Comparison of ENCODE assay signal across 19 mouse cellular contexts in the genomic region with DNA sequence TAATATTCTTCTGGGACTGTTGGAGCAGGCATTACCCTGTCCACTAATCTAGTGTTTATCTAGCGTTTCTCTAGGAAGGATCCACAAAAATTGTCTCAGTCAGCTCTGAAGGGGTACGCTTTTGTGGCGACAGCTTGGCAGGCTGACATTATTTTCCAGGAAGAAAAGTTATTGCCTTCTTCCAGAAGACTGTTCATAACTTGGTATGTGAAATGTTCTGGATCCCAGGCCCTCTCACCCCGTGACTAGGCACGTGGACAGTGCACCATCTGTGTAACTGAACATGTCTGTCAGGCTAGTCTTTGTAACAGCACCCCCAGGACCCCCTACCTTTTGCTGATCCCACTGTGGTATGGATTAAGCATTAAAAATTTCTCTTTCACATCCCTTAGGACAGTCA. TPM values are rescaled to one million over a fixed set of nuclear protein-coding genes. Genes with fewer than 3 reads are reported as not detected.
DNase-seq lines count a peak whose midpoint lies in the region; ATAC-seq and TF ChIP-seq lines count a peak whose summit lies in the region.
"Had no signal": no experiment of that assay in that cellular context is flagged by ENCODE, and none has a peak within 500 bp of the region (broad histone marks: within the 10 kb centered on the region; RNA-seq: fewer than 3 reads in every experiment).

No protein-coding gene starts in this region.

- 55% methylated on average over 5 of the region's 5 CpGs for WGBS in heart, adult 2 months
- 84% methylated on average over 5 of the region's 5 CpGs for WGBS in kidney, adult 2 months
- 47% methylated on average over 5 of the region's 5 CpGs for WGBS in heart, embryonic 16.5 days

- H3K79me2 ChIP-seq in heart, adult 2 months (replicated peaks; ENCODE audit: control insufficient read depth, insufficient read depth, low read length): no peaks in the 10 kb centered on the region

- H3K4me2 ChIP-seq in heart, embryonic 16.5 days (ENCODE audit: low read depth, low read length): no peak overlapping the region
- H3K4me2 ChIP-seq: midbrain, embryonic 12.5 days had no signal

- no peak for TF ChIP-seq POLR2A in heart, adult 2 months (IDR thresholded peaks at IDR 0.05; ENCODE audit: insufficient read depth, low read depth, low read length)
- TF ChIP-seq POLR2A in kidney, adult 2 months (IDR thresholded peaks at IDR 0.05; ENCODE audit: low read depth, low read length): no peak

- ATAC-seq in heart, embryonic 16.5 days (replicated peaks; ENCODE audit: extremely low read depth, insufficient read depth, low FRiP score): no peak
- ATAC-seq: activated CD4-positive, CD25-positive, alpha-beta regulatory T cell, adult 4 months; hindbrain, embryonic 16.5 days had no signal

- no peak for TF ChIP-seq CTCF in heart, adult 2 months (IDR thresholded peaks at IDR 0.05)
- no peak for TF ChIP-seq CTCF in kidney, adult 2 months (conservative IDR thresholded peaks at IDR 0.05; ENCODE audit: insufficient read depth, insufficient read length, low read depth, low read length)

- peaks cover 4% of the 10 kb centered on the region; the same call in 1 of the 2 replicates for H3K4me1 ChIP-seq in heart, adult 2 months (ENCODE audit: control insufficient read depth, insufficient read depth, low read length)
- no peaks in the 10 kb centered on the region for H3K4me1 ChIP-seq in kidney, adult 2 months (ENCODE audit: control insufficient read depth, insufficient read depth, low read length)
- H3K4me1 ChIP-seq in heart, embryonic 16.5 days (ENCODE audit: control insufficient read depth, insufficient read depth, low read length): peaks cover 28% of the 10 kb centered on the region

- intact Hi-C loops in heart, adult 2 months (cut with DNase I): no loop called here
- intact Hi-C loops in heart, postnatal 36 days (cut with DNase I): loop anchor here (5.0 kb wide), 1 partner anchor 277 kb away; no protein-coding TSS in a partner anchor
- intact Hi-C loops in left cerebral cortex, postnatal 4 days (cut with DNase I): no loop called here

- H3K4me3 ChIP-seq in heart, adult 2 months: no peak overlapping the region
- H3K4me3 ChIP-seq in kidney, adult 2 months (ENCODE audit: insufficient read depth, low read depth, low read length): no peak overlapping the region
- no peak overlapping the region for H3K4me3 ChIP-seq in heart, embryonic 16.5 days (ENCODE audit: low read length)
- H3K4me3 ChIP-seq: midbrain, embryonic 12.5 days; myocyte had no signal

- TF ChIP-seq EP300 in heart, adult 2 months (IDR thresholded peaks at IDR 0.05; ENCODE audit: insufficient read depth, low read depth, low read length): no peak

- no peaks in the 10 kb centered on the region for H3K36me3 ChIP-seq in heart, adult 2 months (ENCODE audit: control insufficient read depth, insufficient read depth, low read length)
- no peaks in the 10 kb centered on the region for H3K36me3 ChIP-seq in kidney, adult 2 months (ENCODE audit: control insufficient read depth, insufficient read depth, low read length)
- H3K36me3 ChIP-seq in heart, embryonic 16.5 days (ENCODE audit: control insufficient read depth, insufficient read depth): no peaks in the 10 kb centered on the region
- H3K36me3 ChIP-seq: midbrain, embryonic 12.5 days had no signal

- H3K9ac ChIP-seq in heart, adult 2 months (ENCODE audit: low read depth, low read length): no peak overlapping the region
- H3K9ac ChIP-seq in heart, embryonic 16.5 days (ENCODE audit: low read length): no peak overlapping the region
- H3K9ac ChIP-seq: midbrain, embryonic 12.5 days had no signal

- peak overlapping the region; percentile 91 for H3K27ac ChIP-seq in heart, adult 2 months
- H3K27ac ChIP-seq in kidney, adult 2 months (ENCODE audit: insufficient read depth, low read depth, low read length): no peak overlapping the region
- peak overlapping the region; percentile 98 for H3K27ac ChIP-seq in heart, embryonic 16.5 days (ENCODE audit: low read length)
- H3K27ac ChIP-seq: macrophage; midbrain, embryonic 12.5 days had no signal

- DNase-seq in heart, adult 2 months: no peak
- DNase-seq in heart, postnatal 36 days: no peak
- DNase-seq in kidney, adult 2 months: peak; percentile 23
- no peak for DNase-seq in kidney, postnatal 10 days
- peak; percentile 60 for DNase-seq in lung, postnatal 10 days
- no peak for DNase-seq in B cell, adult 2 months
- DNase-seq in left cerebral cortex, postnatal 4 days: no peak
- DNase-seq: adrenal gland, postnatal 36 days; cerebellum, postnatal 25 days; gastrocnemius, postnatal 14 days; retina, postnatal 1 day; thymus, adult 2 months had no signal

- H3K9me3 ChIP-seq in heart, embryonic 16.5 days (replicated peaks; ENCODE audit: control insufficient read depth, low read length): no peaks in the 10 kb centered on the region
- H3K9me3 ChIP-seq: midbrain, embryonic 12.5 days had no signal

- no peaks in the 10 kb centered on the region for H3K27me3 ChIP-seq in heart, adult 2 months (ENCODE audit: control insufficient read depth, insufficient read depth, low read length)
- H3K27me3 ChIP-seq in kidney, adult 2 months (replicated peaks; ENCODE audit: control insufficient read depth, insufficient read depth, low read length): no peaks in the 10 kb centered on the region; the same call in 1 of the 2 replicates
- no peaks in the 10 kb centered on the region for H3K27me3 ChIP-seq in heart, embryonic 16.5 days (ENCODE audit: control insufficient read depth, insufficient read depth, low read length)
- H3K27me3 ChIP-seq: midbrain, embryonic 12.5 days had no signal

RNA-seq across cellular contexts. Expression of gene Ednra, which starts 1.1 kb away (rescaled TPM):
- 10 to 100 TPM; 41.3 to 41.7 TPM for total RNA-seq in heart, adult 2 months (2021)
- 25.6 and 47.0 TPM in 2 replicates for polyA plus RNA-seq in heart, adult 2 months (2012; rRNA removed)
- 10 to 100 TPM; 39.2 to 43.5 TPM for total RNA-seq in heart, postnatal 36 days (2021)
- 3.7 and 4.1 TPM in 2 replicates for polyA plus RNA-seq in kidney, adult 2 months (2012; rRNA removed)
- 39.9 and 40.1 TPM in 2 replicates for polyA plus RNA-seq in heart, embryonic 16.5 days (2015; fragmentation: Nextera tagmentation; extraction: Ambion mirVana)
- 1 to 10 TPM; 5.5 to 6.0 TPM for total RNA-seq in left cerebral cortex, postnatal 4 days (2021)
- total RNA-seq: neutrophil, adult 5-6 weeks had no signal
- polyA plus RNA-seq: activated CD4-positive, CD25-positive, alpha-beta regulatory T cell, adult 4 months; macrophage had no signal

Comparison
In these comparisons a context has a peak if more than half of its experiments do, and no peak if none do; other contexts are left out.
1. DNase-seq: peak in kidney, adult 2 months (single experiment) and lung, postnatal 10 days (single experiment); none in heart, adult 2 months (0 of 2), heart, postnatal 36 days (0 of 2), kidney, postnatal 10 days (single experiment), B cell, adult 2 months (0 of 2) and left cerebral cortex, postnatal 4 days (single experiment).
2. RNA of gene Ednra, which starts 1.1 kb away (total RNA-seq): 39.2 to 43.5 TPM in heart, postnatal 36 days and 41.3 to 41.7 TPM in heart, adult 2 months; 5.5 to 6.0 TPM in left cerebral cortex, postnatal 4 days; every median in the first group is over 4 times any median in the second.